Mouse (Mus musculus) kidney, postnatal 4 days (tissue): ENCODE results near the gene Tnrc6b.

Experiments
- DNase-seq, 2 experiments: peaks; one replicate each; pipeline ENCODE4 v3.0.0; 2021; ENCODE audit warnings: mixed read lengths in 2 of 2

Gene Tnrc6b

GRCm38 (mm10) chr15:80739972-80740371 is 28.9 kb downstream of the Tnrc6b start:
- DNase-seq = no peak

- DNase-seq = no peak
Observed at GRCm38 (mm10) chr15:80741836-80742235, 30.7 kb downstream of the Tnrc6b start.

GRCm38 (mm10) chr15:80742991-80743474 is 31.9 kb downstream of the Tnrc6b start:
- no peak for DNase-seq

GRCm38 (mm10) chr15:80743606-80744005 is 32.5 kb downstream of the Tnrc6b start:
- no peak for DNase-seq

- no peak for DNase-seq
Observed at GRCm38 (mm10) chr15:80744667-80745422, 33.7 kb downstream of the Tnrc6b start.

- DNase-seq = no peak
Observed at GRCm38 (mm10) chr15:80748979-80749378, 37.9 kb downstream of the Tnrc6b start.

GRCm38 (mm10) chr15:80753351-80753750 is 42.2 kb downstream of the Tnrc6b start:
- peak in 1 of 2 experiments; percentile 6 for DNase-seq

GRCm38 (mm10) chr15:80754103-80754502 is 43.0 kb downstream of the Tnrc6b start:
- DNase-seq = no peak

- DNase-seq = no peak
Observed at GRCm38 (mm10) chr15:80759451-80759850, 48.3 kb downstream of the Tnrc6b start.

GRCm38 (mm10) chr15:80760504-80760903 is 49.4 kb downstream of the Tnrc6b start:
- DNase-seq = no peak

GRCm38 (mm10) chr15:80760935-80761334 is 49.8 kb downstream of the Tnrc6b start:
- DNase-seq = no peak

- no peak for DNase-seq
Observed at GRCm38 (mm10) chr15:80762621-80763020, 51.5 kb downstream of the Tnrc6b start.

GRCm38 (mm10) chr15:80764666-80765065 is 53.6 kb downstream of the Tnrc6b start:
- no peak for DNase-seq

- no peak for DNase-seq
Observed at GRCm38 (mm10) chr15:80765381-80765780, 54.3 kb downstream of the Tnrc6b start.

- DNase-seq = no peak
Observed at GRCm38 (mm10) chr15:80768216-80768615, 57.1 kb downstream of the Tnrc6b start.

GRCm38 (mm10) chr15:80771926-80772441 is 60.9 kb downstream of the Tnrc6b start:
- DNase-seq = no peak

GRCm38 (mm10) chr15:80774666-80775065 is 63.6 kb downstream of the Tnrc6b start:
- DNase-seq = no peak

- DNase-seq = no peak
Observed at GRCm38 (mm10) chr15:80779006-80779405, 67.9 kb downstream of the Tnrc6b start.

GRCm38 (mm10) chr15:80780154-80780751 is 69.1 kb downstream of the Tnrc6b start:
- no peak for DNase-seq

GRCm38 (mm10) chr15:80781218-80781806 is 70.2 kb downstream of the Tnrc6b start:
- no peak for DNase-seq

- DNase-seq = peak; percentile 9 to 33
Observed at GRCm38 (mm10) chr15:80784553-80784971, 73.4 kb downstream of the Tnrc6b start.

GRCm38 (mm10) chr15:80785699-80786098 is 74.6 kb downstream of the Tnrc6b start:
- DNase-seq = no peak

- no peak for DNase-seq
Observed at GRCm38 (mm10) chr15:80787746-80788145, 76.6 kb downstream of the Tnrc6b start.

GRCm38 (mm10) chr15:80792556-80792955 is 81.4 kb downstream of the Tnrc6b start:
- no peak for DNase-seq
